Mouse (Mus musculus) heart, postnatal 0 days (tissue): ENCODE measurements around the gene Lrrtm3.

Experiments
- CTCF ChIP-seq: IDR thresholded peaks from 2 replicates; pipeline ENCODE4 v1.5.1; 2016; ENCODE audit warnings: antibody characterized with exemption, control low read depth, low read depth
- EP300 ChIP-seq: IDR thresholded peaks from 2 replicates; pipeline ENCODE4 v1.6.1; 2016; ENCODE audit warnings: antibody characterized with exemption, low read depth

GRCm38 (mm10) chr10:64087936-64088773 is 1.9 kb downstream of the Lrrtm3 start:
- no peak for TF ChIP-seq EP300
- TF ChIP-seq CTCF, result no peak
